Mouse (Mus musculus): ENCODE results near the gene Zmym5. TPM values are rescaled to one million over a fixed set of nuclear protein-coding genes. Genes with fewer than 3 reads are reported as not detected.
"Not testable (repeated sequence)": the region's sequence is repeated elsewhere in the genome, so short reads cannot be mapped to it uniquely, and the experiment has no call there.

The Zmym5 gene
- polyA plus RNA-seq, 1 experiment from 2014 or later: 36.0 TPM

- H3K27ac ChIP-seq (ENCODE audit: low read length): no peak overlapping the region
- no peaks in the 10 kb centered on the region for H3K9me3 ChIP-seq (ENCODE audit: control insufficient read depth, low read length)
- no peak for ATAC-seq
- H3K27me3 ChIP-seq (replicated peaks; ENCODE audit: control insufficient read depth, insufficient read depth, low read length): no peaks in the 10 kb centered on the region
- H3K4me1 ChIP-seq (replicated peaks; ENCODE audit: control insufficient read depth, insufficient read depth, low read length): no peaks in the 10 kb centered on the region
- H3K4me2 ChIP-seq (ENCODE audit: low read length): no peak overlapping the region
- no peak overlapping the region for H3K4me3 ChIP-seq (replicated peaks; ENCODE audit: low read length)
- no peaks in the 10 kb centered on the region for H3K36me3 ChIP-seq (ENCODE audit: control insufficient read depth, insufficient read depth)
- H3K9ac ChIP-seq (replicated peaks; ENCODE audit: low read depth, low read length): no peak overlapping the region
Measured at GRCm38 (mm10) chr14:56830491-56831045, 19.1 kb upstream of the Zmym5 start.

- Histone ChIP-seq H3K9ac (replicated peaks; ENCODE audit: low read depth, low read length) (no peak overlapping the region), H3K36me3 (ENCODE audit: control insufficient read depth, insufficient read depth) (no peaks in the 10 kb centered on the region), H3K27me3 (replicated peaks; ENCODE audit: control insufficient read depth, insufficient read depth, low read length) (no peaks in the 10 kb centered on the region), H3K27ac (ENCODE audit: low read length) (no peak overlapping the region), H3K4me3 (replicated peaks; ENCODE audit: low read length) (no peak overlapping the region), H3K4me1 (replicated peaks; ENCODE audit: control insufficient read depth, insufficient read depth, low read length) (no peaks in the 10 kb centered on the region), H3K4me2 (ENCODE audit: low read length) (no peak overlapping the region), H3K9me3 (ENCODE audit: control insufficient read depth, low read length) (0 out of 2 replicates have a peak, but pooled peaks cover 4% of the 10 kb centered on the region)
- no peak for ATAC-seq
Measured at GRCm38 (mm10) chr14:56824562-56824961, 13.0 kb upstream of the Zmym5 start.

- Histone ChIP-seq H3K36me3 (ENCODE audit: control insufficient read depth, insufficient read depth) (no peaks in the 10 kb centered on the region), H3K9me3 (ENCODE audit: control insufficient read depth, low read length) (0 out of 2 replicates have a peak, but pooled peaks cover 4% of the 10 kb centered on the region), H3K4me1 (replicated peaks; ENCODE audit: control insufficient read depth, insufficient read depth, low read length) (peaks cover 8% of the 10 kb centered on the region), H3K27me3 (replicated peaks; ENCODE audit: control insufficient read depth, insufficient read depth, low read length) (no peaks in the 10 kb centered on the region), H3K9ac (replicated peaks; ENCODE audit: low read depth, low read length) (no peak overlapping the region), H3K27ac (ENCODE audit: low read length) (no peak overlapping the region), H3K4me3 (replicated peaks; ENCODE audit: low read length) (no peak overlapping the region), H3K4me2 (ENCODE audit: low read length) (no peak overlapping the region; the same call in 1 of the 2 replicates)
- 8% methylated on average over 7 of the region's 11 CpGs for WGBS
- ATAC-seq: no peak
Measured at GRCm38 (mm10) chr14:56817616-56818015, 6.1 kb upstream of the Zmym5 start.

- H3K4me2 ChIP-seq (ENCODE audit: low read length): no peak overlapping the region
- 0 out of 2 replicates have a peak, but pooled peaks cover 4% of the 10 kb centered on the region for H3K9me3 ChIP-seq (ENCODE audit: control insufficient read depth, low read length)
- H3K27me3 ChIP-seq (replicated peaks; ENCODE audit: control insufficient read depth, insufficient read depth, low read length): no peaks in the 10 kb centered on the region
- H3K36me3 ChIP-seq (ENCODE audit: control insufficient read depth, insufficient read depth): no peaks in the 10 kb centered on the region
- ATAC-seq: no peak
- H3K9ac ChIP-seq (replicated peaks; ENCODE audit: low read depth, low read length): no peak overlapping the region
- H3K4me1 ChIP-seq (replicated peaks; ENCODE audit: control insufficient read depth, insufficient read depth, low read length): peaks cover 8% of the 10 kb centered on the region
- WGBS: 83% methylated on average over 4 of the region's 4 CpGs
- H3K4me3 ChIP-seq (replicated peaks; ENCODE audit: low read length): no peak overlapping the region
- H3K27ac ChIP-seq (ENCODE audit: low read length): no peak overlapping the region
Measured at GRCm38 (mm10) chr14:56817131-56817530, 5.6 kb upstream of the Zmym5 start.

- Histone ChIP-seq H3K9ac (replicated peaks; ENCODE audit: low read depth, low read length) (no peak overlapping the region), H3K4me2 (ENCODE audit: low read length) (no peak overlapping the region), H3K4me1 (replicated peaks; ENCODE audit: control insufficient read depth, insufficient read depth, low read length) (peaks cover 8% of the 10 kb centered on the region), H3K27me3 (replicated peaks; ENCODE audit: control insufficient read depth, insufficient read depth, low read length) (no peaks in the 10 kb centered on the region), H3K4me3 (replicated peaks; ENCODE audit: low read length) (no peak overlapping the region), H3K27ac (ENCODE audit: low read length) (no peak overlapping the region), H3K9me3 (ENCODE audit: control insufficient read depth, low read length) (0 out of 2 replicates have a peak, but pooled peaks cover 4% of the 10 kb centered on the region), H3K36me3 (ENCODE audit: control insufficient read depth, insufficient read depth) (no peaks in the 10 kb centered on the region)
- 97% methylated on average over 4 of the region's 4 CpGs for WGBS
- ATAC-seq: no peak
Measured at GRCm38 (mm10) chr14:56816541-56816940, 5.0 kb upstream of the Zmym5 start.

- Histone ChIP-seq H3K27me3 (replicated peaks; ENCODE audit: control insufficient read depth, insufficient read depth, low read length) (no peaks in the 10 kb centered on the region), H3K4me1 (replicated peaks; ENCODE audit: control insufficient read depth, insufficient read depth, low read length) (peaks cover 22% of the 10 kb centered on the region), H3K36me3 (ENCODE audit: control insufficient read depth, insufficient read depth) (no peaks in the 10 kb centered on the region), H3K9me3 (ENCODE audit: control insufficient read depth, low read length) (no peaks in the 10 kb centered on the region), H3K9ac (replicated peaks; ENCODE audit: low read depth, low read length) (peak overlapping the region; percentile 89), H3K4me3 (replicated peaks; ENCODE audit: low read length) (peak overlapping the region; percentile 70), H3K27ac (ENCODE audit: low read length) (peak overlapping the region; percentile 95), H3K4me2 (ENCODE audit: low read length) (peak overlapping the region; percentile 59)
- peak; percentile 22 for ATAC-seq
- 1% methylated on average over 28 of the region's 35 CpGs for WGBS
Measured at GRCm38 (mm10) chr14:56812520-56813036, 1.1 kb upstream of the Zmym5 start.

GRCm38 (mm10) chr14:56810781-56811690 lies 480 bp downstream of the Zmym5 start:
- Histone ChIP-seq H3K9ac (replicated peaks; ENCODE audit: low read depth, low read length) (peak overlapping the region; percentile 73), H3K4me2 (ENCODE audit: low read length) (peak overlapping the region; percentile 66), H3K4me1 (replicated peaks; ENCODE audit: control insufficient read depth, insufficient read depth, low read length) (peaks cover 22% of the 10 kb centered on the region), H3K4me3 (replicated peaks; ENCODE audit: low read length) (peak overlapping the region; percentile 77), H3K27ac (ENCODE audit: low read length) (peak overlapping the region; percentile 84)
- H3K36me3 ChIP-seq (ENCODE audit: control insufficient read depth, insufficient read depth); ATAC-seq; H3K9me3 ChIP-seq (ENCODE audit: control insufficient read depth, low read length); H3K27me3 ChIP-seq (replicated peaks; ENCODE audit: control insufficient read depth, insufficient read depth, low read length): not testable (repeated sequence)
- 0% methylated on average over 33 of the region's 86 CpGs for WGBS

- no peak for ATAC-seq
- H3K4me3 ChIP-seq (replicated peaks; ENCODE audit: low read length): no peak overlapping the region
- no peak overlapping the region for H3K4me2 ChIP-seq (ENCODE audit: low read length)
- WGBS: 36% methylated on average over 2 of the region's 2 CpGs
- no peak overlapping the region for H3K9ac ChIP-seq (replicated peaks; ENCODE audit: low read depth, low read length)
- no peaks in the 10 kb centered on the region for H3K9me3 ChIP-seq (ENCODE audit: control insufficient read depth, low read length)
- no peaks in the 10 kb centered on the region for H3K27me3 ChIP-seq (replicated peaks; ENCODE audit: control insufficient read depth, insufficient read depth, low read length)
- H3K4me1 ChIP-seq (replicated peaks; ENCODE audit: control insufficient read depth, insufficient read depth, low read length): no peaks in the 10 kb centered on the region
- H3K27ac ChIP-seq (ENCODE audit: low read length): no peak overlapping the region
- peaks cover 17% of the 10 kb centered on the region for H3K36me3 ChIP-seq (ENCODE audit: control insufficient read depth, insufficient read depth)
Measured at GRCm38 (mm10) chr14:56793243-56793642, 18.3 kb downstream of the Zmym5 start.

GRCm38 (mm10) chr14:56784575-56784974 lies 26.9 kb downstream of the Zmym5 start:
- no peaks in the 10 kb centered on the region for H3K9me3 ChIP-seq (ENCODE audit: control insufficient read depth, low read length)
- WGBS: 80% methylated on average over 1 of the region's 1 CpGs
- ATAC-seq: no peak
- no peaks in the 10 kb centered on the region for H3K27me3 ChIP-seq (replicated peaks; ENCODE audit: control insufficient read depth, insufficient read depth, low read length)
- no peak overlapping the region for H3K4me2 ChIP-seq (ENCODE audit: low read length)
- H3K27ac ChIP-seq (ENCODE audit: low read length): no peak overlapping the region
- H3K4me3 ChIP-seq (replicated peaks; ENCODE audit: low read length): no peak overlapping the region
- no peaks in the 10 kb centered on the region for H3K4me1 ChIP-seq (replicated peaks; ENCODE audit: control insufficient read depth, insufficient read depth, low read length)
- H3K9ac ChIP-seq (replicated peaks; ENCODE audit: low read depth, low read length): no peak overlapping the region
- no peaks in the 10 kb centered on the region for H3K36me3 ChIP-seq (ENCODE audit: control insufficient read depth, insufficient read depth)
